Mouse (Mus musculus) c-Kit-positive CD71-positive TER-119-negative erythroid progenitor cells, embryonic 14.5 days (primary cell): ENCODE measurements around the gene Gnaq.

ENCODE experiments used
- DNase-seq: peaks from one replicate; pipeline ENCODE4 v3.0.0-alpha.2; 2013; ENCODE audit warnings: low read depth

The Gnaq gene

GRCm38 (mm10) chr19:16372752-16373486 lies 240.3 kb downstream of the Gnaq start:
- DNase-seq = no peak

- no peak for DNase-seq
Measured at GRCm38 (mm10) chr19:16375881-16376280, 243.2 kb downstream of the Gnaq start.

GRCm38 (mm10) chr19:16378565-16378964 lies 245.9 kb downstream of the Gnaq start:
- no peak for DNase-seq

GRCm38 (mm10) chr19:16379687-16380086 lies 247.1 kb downstream of the Gnaq start:
- no peak for DNase-seq

GRCm38 (mm10) chr19:16382392-16382791 lies 249.8 kb downstream of the Gnaq start:
- no peak for DNase-seq

GRCm38 (mm10) chr19:16383127-16383526 lies 250.5 kb downstream of the Gnaq start:
- no peak for DNase-seq

GRCm38 (mm10) chr19:16384094-16384493 lies 251.5 kb downstream of the Gnaq start:
- no peak for DNase-seq

GRCm38 (mm10) chr19:16384957-16385356 lies 252.3 kb downstream of the Gnaq start:
- no peak for DNase-seq

GRCm38 (mm10) chr19:16386514-16386913 lies 253.9 kb downstream of the Gnaq start:
- no peak for DNase-seq

GRCm38 (mm10) chr19:16390192-16390795 lies 257.7 kb downstream of the Gnaq start:
- no peak for DNase-seq

GRCm38 (mm10) chr19:16394381-16394780 lies 261.8 kb downstream of the Gnaq start:
- DNase-seq = no peak

DNA sequence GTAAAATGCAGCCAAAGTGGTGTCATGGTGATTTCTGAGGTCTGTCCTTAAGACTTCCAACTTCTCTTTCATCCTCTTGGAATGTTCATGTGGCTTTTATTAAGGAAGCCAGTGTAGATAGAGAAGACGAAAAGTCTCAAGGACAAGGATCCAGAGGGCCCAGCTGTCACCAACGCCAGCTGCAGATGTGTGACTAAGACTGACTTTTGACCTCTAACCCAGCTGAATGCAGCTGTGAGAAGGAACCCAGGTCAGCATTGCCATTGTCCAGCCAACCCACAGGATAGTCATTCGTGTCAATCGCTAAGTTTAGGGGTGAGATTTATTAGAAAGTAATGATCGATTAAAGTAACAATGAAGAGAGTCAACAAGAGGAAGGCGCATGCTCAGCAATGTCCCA lies 270.5 kb downstream of the Gnaq start:
- DNase-seq = no peak

DNA sequence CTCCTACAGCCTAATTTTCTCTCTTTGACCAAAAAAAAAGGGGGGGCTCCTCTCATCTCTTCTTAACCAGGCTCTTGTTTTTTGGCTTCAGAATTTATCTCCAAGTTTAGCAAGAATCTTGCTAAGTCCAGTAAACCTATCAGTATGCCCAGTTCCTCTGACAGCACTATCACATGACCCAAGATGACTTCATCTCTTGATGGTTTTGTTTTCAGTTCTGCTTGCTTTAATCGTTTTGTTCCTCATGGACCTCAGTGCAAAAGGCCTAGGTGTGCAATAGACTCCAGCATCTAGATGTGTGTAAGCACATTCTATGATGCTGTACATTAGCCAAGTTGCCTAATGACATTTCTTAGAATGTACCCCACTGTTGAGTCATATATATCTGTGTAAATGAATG lies 275.1 kb downstream of the Gnaq start:
- no peak for DNase-seq

GRCm38 (mm10) chr19:16411302-16411701 lies 278.7 kb downstream of the Gnaq start:
- no peak for DNase-seq

DNA sequence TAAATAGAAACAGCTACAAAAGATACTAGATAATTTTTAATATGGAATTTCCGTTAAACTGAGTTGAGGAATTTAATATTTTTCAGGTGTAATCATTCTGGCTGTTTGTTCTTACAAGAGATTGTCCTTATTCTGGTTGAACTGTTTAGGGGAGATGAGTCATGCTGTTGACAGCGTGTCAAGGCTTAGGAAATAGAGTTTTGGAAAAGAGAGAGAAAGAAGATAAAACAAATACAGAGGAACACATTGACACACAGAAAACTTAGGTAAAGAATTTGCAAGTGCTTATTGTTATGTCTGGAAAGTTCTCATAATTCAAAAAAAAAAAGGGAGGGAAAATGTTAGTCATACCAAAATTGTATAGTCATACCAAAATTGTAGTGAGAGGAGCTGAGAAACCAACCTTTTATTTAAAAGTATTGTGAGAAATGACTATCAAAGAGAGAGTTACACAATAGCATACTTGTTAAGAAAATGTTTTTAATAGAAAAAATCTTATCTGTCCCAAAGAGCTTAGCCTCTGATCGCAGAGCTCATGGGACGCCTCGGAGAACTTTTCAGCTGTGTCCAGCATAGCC lies 285.5 kb downstream of the Gnaq start:
- DNase-seq = no peak

GRCm38 (mm10) chr19:16425596-16425995 lies 293.0 kb downstream of the Gnaq start:
- DNase-seq = no peak

DNA sequence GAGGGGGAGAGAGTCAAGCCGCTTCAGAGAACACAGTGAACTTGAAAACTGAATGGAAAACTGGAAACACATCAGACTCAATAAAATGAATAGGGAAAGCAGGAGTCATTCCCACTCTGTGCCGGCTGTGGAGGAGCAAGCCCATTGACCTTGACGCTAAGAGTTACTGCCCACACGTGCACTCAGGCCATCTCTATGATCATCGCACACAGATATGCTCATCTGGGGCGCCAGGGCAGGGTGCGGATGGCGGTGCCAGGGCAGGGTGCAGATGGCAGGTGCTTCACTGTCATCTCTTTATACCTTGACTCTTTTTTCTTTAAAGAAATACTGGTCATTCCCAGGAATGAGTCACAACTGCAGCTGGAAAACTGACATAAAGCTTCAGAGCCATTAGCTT lies 298.7 kb downstream of the Gnaq start:
- no peak for DNase-seq

DNA sequence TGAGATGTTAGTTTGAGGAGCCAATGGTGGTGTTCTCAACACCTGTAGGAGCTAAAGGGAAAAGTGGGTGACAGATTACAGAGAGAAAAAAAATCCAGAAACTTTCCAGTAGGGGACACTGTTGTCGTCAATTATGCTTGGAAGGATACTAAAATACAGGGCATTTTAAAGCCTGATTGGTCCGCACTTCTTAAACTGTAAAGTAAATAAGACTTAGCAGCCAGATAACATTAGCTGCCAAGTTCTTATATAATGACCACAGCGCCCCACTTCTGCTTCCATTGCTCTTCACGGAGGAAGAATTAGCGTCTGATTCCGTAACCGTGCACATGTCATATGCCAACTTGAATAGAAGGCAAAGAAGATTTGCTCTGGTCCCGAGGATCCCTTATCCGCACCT lies 302.2 kb downstream of the Gnaq start:
- peak; percentile 58 for DNase-seq

DNA sequence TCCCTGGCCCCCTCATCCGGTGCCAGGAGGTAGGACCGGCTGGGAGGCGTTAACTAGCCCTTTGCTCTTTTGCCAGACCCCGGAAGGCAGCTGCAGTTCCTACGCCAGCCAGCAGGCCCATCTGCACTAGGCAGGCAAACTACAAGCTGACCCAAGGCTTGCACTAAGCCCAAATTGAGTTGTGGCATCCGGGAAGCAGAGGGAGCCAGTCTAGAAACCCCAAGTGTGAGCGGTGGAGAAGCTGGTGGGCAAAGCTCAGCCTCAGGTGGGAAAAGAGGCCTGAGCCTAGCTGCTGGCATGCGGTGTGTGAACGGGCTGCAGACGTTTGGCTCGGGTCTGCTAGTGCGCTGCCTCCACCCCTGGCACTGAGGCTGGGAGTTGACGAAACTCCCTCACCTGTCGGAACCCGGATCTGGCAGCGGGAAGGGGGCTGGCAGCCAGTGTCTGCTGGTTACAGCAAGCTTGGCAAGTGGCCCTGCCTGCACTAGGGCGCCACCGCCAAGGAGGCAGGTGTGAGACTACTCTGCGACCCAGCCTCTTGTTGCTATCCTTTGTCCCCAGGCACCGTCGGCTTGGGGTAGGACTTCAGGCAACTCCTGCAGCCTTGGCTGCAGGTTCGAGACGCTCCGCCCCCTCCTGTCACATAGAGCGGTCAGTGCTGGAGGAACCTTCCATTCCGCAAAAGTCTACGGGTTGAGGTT lies 303.1 kb downstream of the Gnaq start, which contains the start of gene Gna14:
Gene Gna14 (plus strand): TSS at position 232 of the 701 bp plus-strand sequence.
- peak; percentile 46 for DNase-seq

GRCm38 (mm10) chr19:16436335-16437169 lies 303.9 kb downstream of the Gnaq start:
- DNase-seq = peak; percentile 15
